Mouse (Mus musculus) neural tube, embryonic 10.5 days (tissue): ENCODE data around the gene Ablim1.

Experiments used
- DNase-seq: peaks from one replicate; pipeline ENCODE4 v3.0.0-alpha.2; 2017; ENCODE audit warnings: low spot score; ENCODE audit errors: extremely low spot score

Gene Ablim1

GRCm38 (mm10) chr19:57188553-57188952, 126.2 kb downstream of the Ablim1 start:
- DNase-seq: no peak

- DNase-seq: no peak
Observed at GRCm38 (mm10) chr19:57185021-57185420, 129.7 kb downstream of the Ablim1 start.

- DNase-seq: no peak
Observed at GRCm38 (mm10) chr19:57182938-57183720, 131.6 kb downstream of the Ablim1 start.

- DNase-seq: no peak
Observed at GRCm38 (mm10) chr19:57181852-57182528, 132.7 kb downstream of the Ablim1 start.

GRCm38 (mm10) chr19:57181317-57181716, 133.4 kb downstream of the Ablim1 start:
- DNase-seq: no peak

- DNase-seq: no peak
Observed at GRCm38 (mm10) chr19:57180908-57181307, 133.8 kb downstream of the Ablim1 start.

- no peak for DNase-seq
Observed at GRCm38 (mm10) chr19:57180333-57180732, 134.4 kb downstream of the Ablim1 start.

GRCm38 (mm10) chr19:57179269-57179668, 135.4 kb downstream of the Ablim1 start:
- DNase-seq: no peak

GRCm38 (mm10) chr19:57177334-57177733, 137.4 kb downstream of the Ablim1 start:
- DNase-seq: no peak

- DNase-seq: no peak
Observed at GRCm38 (mm10) chr19:57175077-57175476, 139.6 kb downstream of the Ablim1 start.

- DNase-seq: no peak
Observed at GRCm38 (mm10) chr19:57174541-57174940, 140.2 kb downstream of the Ablim1 start.

- DNase-seq: no peak
Observed at GRCm38 (mm10) chr19:57174045-57174444, 140.7 kb downstream of the Ablim1 start.

GRCm38 (mm10) chr19:57172321-57172720, 142.4 kb downstream of the Ablim1 start:
- no peak for DNase-seq

GRCm38 (mm10) chr19:57170880-57171279, 143.8 kb downstream of the Ablim1 start:
- no peak for DNase-seq

GRCm38 (mm10) chr19:57169485-57169884, 145.2 kb downstream of the Ablim1 start:
- DNase-seq: no peak

- DNase-seq: no peak
Observed at GRCm38 (mm10) chr19:57167721-57168120, 147.0 kb downstream of the Ablim1 start.

GRCm38 (mm10) chr19:57164882-57165281, 149.8 kb downstream of the Ablim1 start:
- no peak for DNase-seq

- DNase-seq: no peak
Observed at GRCm38 (mm10) chr19:57163315-57163714, 151.4 kb downstream of the Ablim1 start.

GRCm38 (mm10) chr19:57161978-57162727, 152.6 kb downstream of the Ablim1 start:
- DNase-seq: no peak

GRCm38 (mm10) chr19:57161010-57161660, 153.6 kb downstream of the Ablim1 start:
- no peak for DNase-seq

- no peak for DNase-seq
Observed at GRCm38 (mm10) chr19:57157731-57158343, 156.9 kb downstream of the Ablim1 start.
